Mouse (Mus musculus): ENCODE results near the gene Ifi204.
"Not testable (repeated sequence)": the region's sequence is repeated elsewhere in the genome, so short reads cannot be mapped to it uniquely, and the experiment has no call there.

The Ifi204 gene

GRCm38 (mm10) chr1:173766848-173767617, at the start of gene Ifi204:
Gene Ifi204 (minus strand): TSS chr1:173766943.
- in situ Hi-C loops (cut with MboI, MseI) = not testable (repeated sequence)

- in situ Hi-C loops (cut with MboI, MseI) = loop anchor here (5.0 kb wide), 2 partner anchors 138 to 1172 kb away; no protein-coding TSS in a partner anchor
Observed at GRCm38 (mm10) chr1:173809294-173809693, 42.6 kb upstream of the Ifi204 start.

- in situ Hi-C loops (cut with MboI, MseI) = not testable (repeated sequence)
Observed at GRCm38 (mm10) chr1:173802689-173803281, 36.0 kb upstream of the Ifi204 start.

GRCm38 (mm10) chr1:173802207-173802606, 35.5 kb upstream of the Ifi204 start:
- in situ Hi-C loops (cut with MboI, MseI) = not testable (repeated sequence)

- in situ Hi-C loops (cut with MboI, MseI) = not testable (repeated sequence)
Observed at GRCm38 (mm10) chr1:173801791-173802190, 35.0 kb upstream of the Ifi204 start.

GRCm38 (mm10) chr1:173773457-173773856, 6.7 kb upstream of the Ifi204 start:
- in situ Hi-C loops (cut with MboI, MseI) = loop anchor here (5.0 kb wide), 1 partner anchor 144 kb away; no protein-coding TSS in a partner anchor

GRCm38 (mm10) chr1:173760032-173760431, 6.7 kb downstream of the Ifi204 start:
- in situ Hi-C loops (cut with MboI, MseI) = not testable (repeated sequence)

- in situ Hi-C loops (cut with MboI, MseI) = no loop called here
Observed at GRCm38 (mm10) chr1:173742262-173742661, 24.5 kb downstream of the Ifi204 start.

- in situ Hi-C loops (cut with MboI, MseI) = no loop called here
Observed at GRCm38 (mm10) chr1:173741656-173742055, 25.1 kb downstream of the Ifi204 start, which contains the start of gene Ifi207. Gene Ifi207 (minus strand): TSS chr1:173741747.

- in situ Hi-C loops (cut with MboI, MseI) = no loop called here
Observed at GRCm38 (mm10) chr1:173740537-173740936, 26.2 kb downstream of the Ifi204 start.

- in situ Hi-C loops (cut with MboI, MseI) = no loop called here
Observed at GRCm38 (mm10) chr1:173736986-173737385, 29.8 kb downstream of the Ifi204 start.

- in situ Hi-C loops (cut with MboI, MseI) = not testable (repeated sequence)
Observed at GRCm38 (mm10) chr1:173735015-173735414, 31.7 kb downstream of the Ifi204 start.

GRCm38 (mm10) chr1:173733219-173733618, 33.5 kb downstream of the Ifi204 start:
- in situ Hi-C loops (cut with MboI, MseI) = no loop called here

Data from T-helper 1 cell (primary cell).